Mouse (Mus musculus): Measurements from ENCODE around the gene Snx8. TPM values are rescaled to one million over a fixed set of nuclear protein-coding genes. Genes with fewer than 3 reads are reported as not detected.

Snx8 gene
- polyA plus RNA-seq, 1 experiment from 2014 or later = 26.4 TPM

Small RNA genes lying within 50 kb of the gene (microRNA-seq; reads per million reads assigned to microRNA genes)
- not detected for gene Mir7038

Other genes with a start within 250 kb of the Snx8 start
- gene Mad1l1, start 67.7 kb downstream of the Snx8 start, polyA plus RNA-seq (2015; fragmentation: Nextera tagmentation; extraction: Ambion mirVana) = 39.7 and 40.7 TPM in 2 replicates
- gene Nudt1, start 67.6 kb downstream of the Snx8 start, polyA plus RNA-seq (2015; fragmentation: Nextera tagmentation; extraction: Ambion mirVana) = 28.6 and 31.9 TPM in 2 replicates
- gene Mrm2, start 57.4 kb downstream of the Snx8 start, polyA plus RNA-seq (2015; fragmentation: Nextera tagmentation; extraction: Ambion mirVana) = 18.6 and 23.5 TPM in 2 replicates
- 71.4 and 92.6 TPM in 2 replicates for gene Eif3b, start 30.1 kb upstream of the Snx8 start, polyA plus RNA-seq (2015; fragmentation: Nextera tagmentation; extraction: Ambion mirVana)
- gene Gm4869, start 56.4 kb upstream of the Snx8 start, polyA plus RNA-seq (2015; fragmentation: Nextera tagmentation; extraction: Ambion mirVana) = not detected in 2 replicates
- 13.4 and 15.2 TPM in 2 replicates for gene Chst12, start 116.3 kb upstream of the Snx8 start, polyA plus RNA-seq (2015; fragmentation: Nextera tagmentation; extraction: Ambion mirVana)
- gene Grifin, start 175.8 kb upstream of the Snx8 start, polyA plus RNA-seq (2015; fragmentation: Nextera tagmentation; extraction: Ambion mirVana) = not detected in 2 replicates
- gene Lfng, start 218.1 kb upstream of the Snx8 start, polyA plus RNA-seq (2015; fragmentation: Nextera tagmentation; extraction: Ambion mirVana) = 25.0 and 25.7 TPM in 2 replicates